Comparison of ENCODE assay signal across 11 mouse cellular contexts in the genomic region with DNA sequence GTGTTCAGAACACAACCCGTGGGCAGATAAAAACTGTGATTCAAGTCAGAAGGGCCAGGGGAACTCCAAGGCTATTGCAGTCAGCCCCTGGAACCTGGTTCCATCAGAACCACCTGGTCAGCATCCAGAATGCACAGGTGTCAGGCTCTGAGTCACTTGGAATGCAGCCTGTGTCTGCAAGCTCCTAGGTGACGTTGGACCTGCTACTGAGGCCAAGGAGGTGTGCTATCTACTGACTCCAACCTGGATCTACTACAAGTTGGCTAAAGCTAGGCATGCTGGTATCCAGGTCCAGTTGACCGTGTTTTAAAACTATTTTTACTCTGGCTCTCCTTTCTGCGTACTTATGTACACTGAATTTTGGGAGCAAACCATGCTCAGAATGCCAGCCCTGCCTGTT. TPM values are rescaled to one million over a fixed set of nuclear protein-coding genes. Genes with fewer than 3 reads are reported as not detected.
A peak's percentile ranks its signal among the peaks of the same experiment; 100 is the strongest.
DNase-seq lines count a peak whose midpoint lies in the region; ATAC-seq and TF ChIP-seq lines count a peak whose summit lies in the region.
"Had no signal": no experiment of that assay in that cellular context is flagged by ENCODE, and none has a peak within 500 bp of the region (broad histone marks: within the 10 kb centered on the region; RNA-seq: fewer than 3 reads in every experiment).

No protein-coding gene starts in this region.

- no peak overlapping the region for H3K4me3 ChIP-seq in heart, embryonic 10.5 days
- no peak overlapping the region for H3K4me3 ChIP-seq in liver, adult 2 months (ENCODE audit: insufficient read depth, low read depth, low read length)
- no peak overlapping the region for H3K4me3 ChIP-seq in liver, embryonic 11.5 days (ENCODE audit: low read depth, low read length)
- no peak overlapping the region for H3K4me3 ChIP-seq in neural tube, embryonic 15.5 days (replicated peaks)
- H3K4me3 ChIP-seq: erythroblast, embryonic 14.5 days; neural tube, embryonic 12.5 days had no signal

- H3K4me1 ChIP-seq in heart, embryonic 10.5 days = peaks cover 59% of the 10 kb centered on the region
- peaks cover 32% of the 10 kb centered on the region for H3K4me1 ChIP-seq in liver, adult 2 months (ENCODE audit: control insufficient read depth, insufficient read depth, low read length)
- H3K4me1 ChIP-seq in liver, embryonic 11.5 days (replicated peaks; ENCODE audit: control insufficient read depth, insufficient read depth, low read length) = peaks cover 15% of the 10 kb centered on the region
- peaks cover 66% of the 10 kb centered on the region for H3K4me1 ChIP-seq in neural tube, embryonic 15.5 days

- peak overlapping the region; percentile 29; the same call in 1 of the 2 replicates for H3K27ac ChIP-seq in heart, embryonic 10.5 days
- H3K27ac ChIP-seq in liver, adult 2 months (replicated peaks; ENCODE audit: insufficient read depth, low read depth, low read length) = peak overlapping the region; percentile 79
- no peak overlapping the region for H3K27ac ChIP-seq in liver, embryonic 11.5 days (ENCODE audit: low read depth, low read length)
- peak overlapping the region; percentile 58 for H3K27ac ChIP-seq in neural tube, embryonic 15.5 days (replicated peaks)
- H3K27ac ChIP-seq: neural tube, embryonic 12.5 days had no signal

- H3K9ac ChIP-seq in liver, adult 2 months (ENCODE audit: low read depth, low read length) = no peak overlapping the region
- no peak overlapping the region for H3K9ac ChIP-seq in liver, embryonic 11.5 days (ENCODE audit: low read depth, low read length)
- H3K9ac ChIP-seq in neural tube, embryonic 15.5 days (replicated peaks) = no peak overlapping the region
- H3K9ac ChIP-seq: liver, postnatal 0 days; neural tube, embryonic 12.5 days had no signal

- no peaks in the 10 kb centered on the region for H3K9me3 ChIP-seq in heart, embryonic 10.5 days
- H3K9me3 ChIP-seq in liver, embryonic 11.5 days (ENCODE audit: control insufficient read depth, low read length) = no peaks in the 10 kb centered on the region
- no peaks in the 10 kb centered on the region for H3K9me3 ChIP-seq in neural tube, embryonic 15.5 days (replicated peaks)
- H3K9me3 ChIP-seq: neural tube, embryonic 12.5 days had no signal

- H3K4me2 ChIP-seq in liver, embryonic 11.5 days = no peak overlapping the region
- peak overlapping the region; percentile 15; the same call in 1 of the 2 replicates for H3K4me2 ChIP-seq in neural tube, embryonic 15.5 days
- H3K4me2 ChIP-seq: neural tube, embryonic 12.5 days had no signal

- H3K79me2 ChIP-seq in liver, adult 2 months (ENCODE audit: control insufficient read depth, insufficient read depth, low read length) = peaks cover 40% of the 10 kb centered on the region

- TF ChIP-seq CTCF in liver, adult 2 months (IDR thresholded peaks at IDR 0.05; ENCODE audit: low read depth, low read length) = no peak

- intact Hi-C loops in left cerebral cortex, postnatal 25 days (cut with DNase I) = no loop called here

- TF ChIP-seq POLR2A in liver, adult 2 months (IDR thresholded peaks at IDR 0.05; ENCODE audit: extremely low read depth, insufficient read depth, low read length) = no peak

- H3K27me3 ChIP-seq in heart, embryonic 10.5 days (ENCODE audit: insufficient read depth, poor library complexity, severe bottlenecking) = no peaks in the 10 kb centered on the region
- no peaks in the 10 kb centered on the region for H3K27me3 ChIP-seq in liver, adult 2 months (ENCODE audit: control insufficient read depth, insufficient read depth, low read length)
- no peaks in the 10 kb centered on the region for H3K27me3 ChIP-seq in liver, embryonic 11.5 days (replicated peaks; ENCODE audit: control insufficient read depth, insufficient read depth, low read length)
- no peaks in the 10 kb centered on the region for H3K27me3 ChIP-seq in neural tube, embryonic 15.5 days (replicated peaks)
- H3K27me3 ChIP-seq: neural tube, embryonic 12.5 days had no signal

- 80% methylated on average over 4 of the region's 4 CpGs for WGBS in heart, embryonic 10.5 days
- WGBS in liver, adult 2 months = 21% methylated on average over 4 of the region's 4 CpGs
- 79% methylated on average over 4 of the region's 4 CpGs for WGBS in liver, embryonic 11.5 days
- WGBS in neural tube, embryonic 15.5 days = 80% methylated on average over 4 of the region's 4 CpGs

- no peak for DNase-seq in heart, embryonic 10.5 days (ENCODE audit: low spot score)
- no peak for DNase-seq in heart, adult 9 months (ENCODE audit: low spot score in 2 of 2)
- peak; percentile 92 for DNase-seq in liver, adult 2 months (ENCODE audit: extremely low read depth, low read depth, low spot score)
- no peak for DNase-seq in liver, embryonic 11.5 days (ENCODE audit: low spot score)
- peak; percentile 90 to 95 for DNase-seq in cerebellum, postnatal 14 days
- no peak for DNase-seq in ovary, postnatal 36 days (ENCODE audit: low spot score)
- no peak for DNase-seq in left cerebral cortex, postnatal 25 days (ENCODE audit: low spot score in 2 of 2)
- DNase-seq: liver, postnatal 0 days had no signal

- ATAC-seq in liver, embryonic 11.5 days (replicated peaks; ENCODE audit: low FRiP score) = no peak
- ATAC-seq in neural tube, embryonic 15.5 days (ENCODE audit: low FRiP score) = no peak
- ATAC-seq: liver, postnatal 0 days had no signal

- H3K36me3 ChIP-seq in heart, embryonic 10.5 days = peaks cover 42% of the 10 kb centered on the region
- H3K36me3 ChIP-seq in liver, adult 2 months (ENCODE audit: control insufficient read depth, insufficient read depth, low read length) = peaks cover 24% of the 10 kb centered on the region; the same call in 1 of the 2 replicates
- peaks cover 10% of the 10 kb centered on the region; the same call in 1 of the 2 replicates for H3K36me3 ChIP-seq in liver, embryonic 11.5 days (ENCODE audit: control insufficient read depth, insufficient read depth, low read length)
- H3K36me3 ChIP-seq in neural tube, embryonic 15.5 days = 0 out of 2 replicates have a peak, but pooled peaks cover 4% of the 10 kb centered on the region

RNA-seq across cellular contexts. Expression of a gene that starts 24.8 kb away (rescaled TPM):
- polyA plus RNA-seq in heart, embryonic 10.5 days (2016; fragmentation: Nextera tagmentation; extraction: Ambion mirVana) = 8.1 and 16.9 TPM in 2 replicates
- 7.5 and 14.5 TPM in 2 replicates for total RNA-seq in liver, adult 2 months (2014; rRNA removed)
- polyA plus RNA-seq in liver, adult 2 months (2012; rRNA removed) = 9.3 and 10.5 TPM in 2 replicates
- polyA plus RNA-seq in liver, embryonic 11.5 days (2014; fragmentation: Nextera tagmentation; extraction: Ambion mirVana) = 14.0 and 15.0 TPM in 2 replicates
- polyA plus RNA-seq in neural tube, embryonic 15.5 days (2015; fragmentation: Nextera tagmentation; extraction: Ambion mirVana) = 16.9 and 17.5 TPM in 2 replicates
- 10 to 100 TPM; 44.5 to 48.0 TPM for total RNA-seq in left cerebral cortex, postnatal 25 days (2021)

RNA-seq across cellular contexts. Expression of a gene that starts 51.5 kb away (rescaled TPM):
- polyA plus RNA-seq in heart, embryonic 10.5 days (2016; fragmentation: Nextera tagmentation; extraction: Ambion mirVana) = 15.8 and 18.3 TPM in 2 replicates
- total RNA-seq in liver, adult 2 months (2014; rRNA removed) = 4.6 and 6.1 TPM in 2 replicates
- polyA plus RNA-seq in liver, adult 2 months (2012; rRNA removed) = 3.4 and 4.0 TPM in 2 replicates
- 16.0 and 18.9 TPM in 2 replicates for polyA plus RNA-seq in liver, embryonic 11.5 days (2014; fragmentation: Nextera tagmentation; extraction: Ambion mirVana)
- polyA plus RNA-seq in neural tube, embryonic 15.5 days (2015; fragmentation: Nextera tagmentation; extraction: Ambion mirVana) = 12.8 and 14.4 TPM in 2 replicates
- total RNA-seq in left cerebral cortex, postnatal 25 days (2021) = 1 to 10 TPM; 7.2 to 7.6 TPM

Comparison
In these comparisons a context has a peak if more than half of its experiments do, and no peak if none do; other contexts are left out.
1. DNase-seq: peak in liver, adult 2 months (single experiment) and cerebellum, postnatal 14 days (2 of 2); none in heart, embryonic 10.5 days (single experiment), heart, adult 9 months (0 of 2), liver, embryonic 11.5 days (single experiment), ovary, postnatal 36 days (single experiment) and left cerebral cortex, postnatal 25 days (0 of 2).